Mouse (Mus musculus) forebrain, embryonic 15.5 days (tissue): ENCODE data around the gene Stoml3. TPM values are rescaled to one million over a fixed set of nuclear protein-coding genes. Genes with fewer than 3 reads are reported as not detected.

ENCODE experiments used
- ATAC-seq: fragments of 200-750 bp; cut with Nextera tagmentation; replicated peaks from 2 replicates; pipeline ENCODE4 v1.8.0; 2017; ENCODE audit warnings: mild to moderate bottlenecking, moderate TSS enrichment, moderate library complexity
- H3K27ac ChIP-seq: fragments of 300-500 bp; sonication (generic); replicated peaks from 2 replicates; pipeline ENCODE4 v1.5.1; 2015; ENCODE audit warnings: mild to moderate bottlenecking, inconsistent platforms
- H3K27me3 ChIP-seq: fragments of 300-500 bp; sonication (generic); 2 replicates; pipeline ENCODE4 v1.6.1; 2015; ENCODE audit warnings: inconsistent platforms
- H3K36me3 ChIP-seq: fragments of 300-500 bp; sonication (generic); 2 replicates; pipeline ENCODE4 v1.6.1; 2015; ENCODE audit warnings: mild to moderate bottlenecking, inconsistent platforms
- H3K4me1 ChIP-seq: fragments of 300-500 bp; sonication (generic); 2 replicates; pipeline ENCODE4 v1.6.1; 2015; ENCODE audit warnings: inconsistent platforms
- H3K4me2 ChIP-seq: fragments of 300-500 bp; sonication (generic); replicated peaks from 2 replicates; pipeline ENCODE4 v1.6.1; 2015; ENCODE audit warnings: mild to moderate bottlenecking, inconsistent platforms
- H3K4me3 ChIP-seq: fragments of 300-500 bp; sonication (generic); 2 replicates; pipeline ENCODE4 v1.5.1; 2015; ENCODE audit warnings: mild to moderate bottlenecking, inconsistent platforms
- H3K9ac ChIP-seq: fragments of 300-500 bp; sonication (generic); replicated peaks from 2 replicates; pipeline ENCODE4 v1.6.1; 2015; ENCODE audit warnings: mild to moderate bottlenecking, inconsistent platforms
- H3K9me3 ChIP-seq: fragments of 300-500 bp; sonication (generic); 2 replicates; pipeline ENCODE4 v1.6.1; 2016; ENCODE audit warnings: inconsistent platforms
- WGBS: fragments of 180-500 bp; shearing (Covaris S2); methylation state at CpG from one replicate; pipeline ENCODE4 v1.1.7; 2015; ENCODE audit warnings: mixed read lengths; 5-methylcytosine and 5-hydroxymethylcytosine counted together
- polyA plus RNA-seq: library from polyadenylated mRNA; unstranded; fragments of >200 nt; fragmentation: Nextera tagmentation; extraction: Ambion mirVana; gene quantifications from 2 replicates; pipeline ENCODE4 v1.2.1, GENCODE M21; 2015

Stoml3 gene
- polyA plus RNA-seq, 1 experiment from 2014 or later, result not detected

- 91% methylated on average over 8 of the region's 8 CpGs for WGBS
These were observed 4.9 kb upstream of the Stoml3 start for GRCm38 (mm10) chr3:53483414-53484059.

GRCm38 (mm10) chr3:53486561-53486960, 1.9 kb upstream of the Stoml3 start:
- WGBS, result 89% methylated on average over 10 of the region's 10 CpGs
- ATAC-seq, result no peak
- peaks cover 13% of the 10 kb centered on the region for H3K36me3 ChIP-seq

More at GRCm38 (mm10) chr3:53483414-53484059, 4.9 kb upstream of the Stoml3 start:
- H3K9ac ChIP-seq, result no peak overlapping the region
- H3K4me1 ChIP-seq, result no peaks in the 10 kb centered on the region
- H3K36me3 ChIP-seq, result peaks cover 39% of the 10 kb centered on the region
- H3K27me3 ChIP-seq, result no peaks in the 10 kb centered on the region
- no peak for ATAC-seq
- no peak overlapping the region for H3K4me3 ChIP-seq
- no peak overlapping the region for H3K4me2 ChIP-seq
- H3K9me3 ChIP-seq, result no peaks in the 10 kb centered on the region
- H3K27ac ChIP-seq, result no peak overlapping the region

GRCm38 (mm10) chr3:53486996-53487576, 1.4 kb upstream of the Stoml3 start:
- Histone ChIP-seq H3K27me3 (no peaks in the 10 kb centered on the region), H3K4me1 (no peaks in the 10 kb centered on the region), H3K9ac (no peak overlapping the region), H3K4me3 (no peak overlapping the region), H3K36me3 (peaks cover 9% of the 10 kb centered on the region), H3K27ac (no peak overlapping the region), H3K4me2 (no peak overlapping the region), H3K9me3 (no peaks in the 10 kb centered on the region)
- 84% methylated on average over 9 of the region's 9 CpGs for WGBS
- ATAC-seq, result no peak

More at GRCm38 (mm10) chr3:53486561-53486960, 1.9 kb upstream of the Stoml3 start:
- Histone ChIP-seq H3K9me3 (no peaks in the 10 kb centered on the region), H3K27ac (no peak overlapping the region), H3K4me3 (no peak overlapping the region), H3K4me1 (no peaks in the 10 kb centered on the region), H3K27me3 (no peaks in the 10 kb centered on the region), H3K9ac (no peak overlapping the region), H3K4me2 (no peak overlapping the region)

- WGBS, result 89% methylated on average over 6 of the region's 6 CpGs
- ATAC-seq, result no peak
- Histone ChIP-seq H3K4me2 (no peak overlapping the region), H3K27me3 (no peaks in the 10 kb centered on the region), H3K4me3 (no peak overlapping the region), H3K9me3 (no peaks in the 10 kb centered on the region), H3K9ac (no peak overlapping the region), H3K4me1 (no peaks in the 10 kb centered on the region), H3K27ac (no peak overlapping the region), H3K36me3 (no peaks in the 10 kb centered on the region)
These were observed 10.0 kb downstream of the Stoml3 start for GRCm38 (mm10) chr3:53498351-53498905.

- Histone ChIP-seq H3K4me1 (no peaks in the 10 kb centered on the region), H3K4me3 (no peak overlapping the region), H3K27ac (no peak overlapping the region), H3K27me3 (no peaks in the 10 kb centered on the region), H3K9ac (no peak overlapping the region), H3K9me3 (no peaks in the 10 kb centered on the region), H3K36me3 (no peaks in the 10 kb centered on the region), H3K4me2 (no peak overlapping the region)
- 69% methylated on average over 6 of the region's 6 CpGs for WGBS
- ATAC-seq, result 0 out of 2 replicates have a peak, but pooled peaks have one; percentile 46
These were observed 14.0 kb downstream of the Stoml3 start for GRCm38 (mm10) chr3:53502428-53502827.

GRCm38 (mm10) chr3:53513096-53513495, 24.6 kb downstream of the Stoml3 start:
- Histone ChIP-seq H3K4me3 (no peak overlapping the region), H3K9ac (no peak overlapping the region), H3K36me3 (no peaks in the 10 kb centered on the region), H3K4me1 (no peaks in the 10 kb centered on the region), H3K27me3 (no peaks in the 10 kb centered on the region), H3K27ac (no peak overlapping the region), H3K9me3 (no peaks in the 10 kb centered on the region), H3K4me2 (no peak overlapping the region)
- WGBS, result 70% methylated on average over 5 of the region's 5 CpGs
- ATAC-seq, result no peak

GRCm38 (mm10) chr3:53514221-53515065, 26.0 kb downstream of the Stoml3 start:
- Histone ChIP-seq H3K4me3 (no peak overlapping the region), H3K27ac (no peak overlapping the region), H3K9me3 (no peaks in the 10 kb centered on the region), H3K9ac (no peak overlapping the region), H3K4me1 (no peaks in the 10 kb centered on the region), H3K4me2 (no peak overlapping the region), H3K27me3 (no peaks in the 10 kb centered on the region), H3K36me3 (no peaks in the 10 kb centered on the region)
- ATAC-seq, result 0 out of 2 replicates have a peak, but pooled peaks have one; percentile 19
- WGBS, result 85% methylated on average over 4 of the region's 4 CpGs

GRCm38 (mm10) chr3:53522794-53523193, 34.3 kb downstream of the Stoml3 start:
- H3K4me3 ChIP-seq, result no peak overlapping the region
- no peak overlapping the region for H3K9ac ChIP-seq
- 0 out of 2 replicates have a peak, but pooled peaks cover 3% of the 10 kb centered on the region for H3K27me3 ChIP-seq
- no peaks in the 10 kb centered on the region for H3K36me3 ChIP-seq
- H3K27ac ChIP-seq, result no peak overlapping the region
- no peaks in the 10 kb centered on the region for H3K9me3 ChIP-seq
- no peak overlapping the region for H3K4me2 ChIP-seq
- H3K4me1 ChIP-seq, result no peaks in the 10 kb centered on the region
- no peak for ATAC-seq
- 57% methylated on average over 10 of the region's 10 CpGs for WGBS

- peak overlapping the region; percentile 56 for H3K4me2 ChIP-seq
- no peak overlapping the region for H3K27ac ChIP-seq
- ATAC-seq, result peak; percentile 88
- WGBS, result 20% methylated on average over 21 of the region's 21 CpGs
- H3K4me3 ChIP-seq, result peak overlapping the region; percentile 40
- 0 out of 2 replicates have a peak overlapping the region, but pooled peaks have one; percentile 29 for H3K9ac ChIP-seq
- H3K27me3 ChIP-seq, result 0 out of 2 replicates have a peak, but pooled peaks cover 3% of the 10 kb centered on the region
- no peaks in the 10 kb centered on the region for H3K4me1 ChIP-seq
- H3K36me3 ChIP-seq, result no peaks in the 10 kb centered on the region
- no peaks in the 10 kb centered on the region for H3K9me3 ChIP-seq
These were observed 37.3 kb downstream of the Stoml3 start for GRCm38 (mm10) chr3:53525737-53526136.

GRCm38 (mm10) chr3:53530305-53530704, 41.9 kb downstream of the Stoml3 start:
- no peak for ATAC-seq
- Histone ChIP-seq H3K9me3 (no peaks in the 10 kb centered on the region), H3K4me1 (no peaks in the 10 kb centered on the region), H3K27ac (no peak overlapping the region), H3K4me3 (no peak overlapping the region), H3K36me3 (no peaks in the 10 kb centered on the region), H3K9ac (no peak overlapping the region), H3K4me2 (no peak overlapping the region), H3K27me3 (0 out of 2 replicates have a peak, but pooled peaks cover 3% of the 10 kb centered on the region)
- 87% methylated on average over 6 of the region's 6 CpGs for WGBS

- ATAC-seq, result no peak
- Histone ChIP-seq H3K4me3 (no peak overlapping the region), H3K36me3 (no peaks in the 10 kb centered on the region), H3K9ac (no peak overlapping the region), H3K4me2 (no peak overlapping the region), H3K27ac (no peak overlapping the region), H3K4me1 (no peaks in the 10 kb centered on the region), H3K27me3 (no peaks in the 10 kb centered on the region), H3K9me3 (no peaks in the 10 kb centered on the region)
- WGBS, result 90% methylated on average over 6 of the region's 6 CpGs
These were observed 43.6 kb downstream of the Stoml3 start for GRCm38 (mm10) chr3:53532091-53532490.

- 0 out of 2 replicates have a peak, but pooled peaks cover 4% of the 10 kb centered on the region for H3K4me1 ChIP-seq
- H3K4me2 ChIP-seq, result no peak overlapping the region
- no peak overlapping the region for H3K4me3 ChIP-seq
- no peaks in the 10 kb centered on the region for H3K9me3 ChIP-seq
- H3K27ac ChIP-seq, result no peak overlapping the region
- no peaks in the 10 kb centered on the region for H3K27me3 ChIP-seq
- no peak for ATAC-seq
- 87% methylated on average over 7 of the region's 7 CpGs for WGBS
- no peak overlapping the region for H3K9ac ChIP-seq
- H3K36me3 ChIP-seq, result no peaks in the 10 kb centered on the region
These were observed 64.2 kb downstream of the Stoml3 start for GRCm38 (mm10) chr3:53552691-53553090.
